Mouse (Mus musculus) heart, embryonic 14.5 days (tissue): ENCODE results near the gene Gtf2ird2. TPM values are rescaled to one million over a fixed set of nuclear protein-coding genes. Genes with fewer than 3 reads are reported as not detected.
A peak's percentile ranks its signal among the peaks of the same experiment; 100 is the strongest.

Experiments
- ATAC-seq: fragments of 200-750 bp; cut with Nextera tagmentation; 2 replicates; pipeline ENCODE4 v1.8.0; 2017; ENCODE audit warnings: low read depth, moderate TSS enrichment; ENCODE audit not compliant: insufficient number of reproducible peaks, insufficient read depth, low FRiP score
- H3K27ac ChIP-seq, 2 experiments: fragments of 200-500 bp in 1 of 2; fragments of 300-500 bp in 1 of 2; sonication (generic) in 1 of 2; replicated peaks in 1 of 2; 2 replicates each; pipeline ENCODE4 v1.5.1; 2012 to 2014; ENCODE audit warnings: low read depth in 2 of 2, low read length in 2 of 2, control low read depth in 1 of 2, mild to moderate bottlenecking in 1 of 2, mixed read lengths in 1 of 2; ENCODE audit not compliant: control insufficient read depth in 1 of 2, insufficient read depth in 1 of 2
- H3K27me3 ChIP-seq: fragments of 300-500 bp; sonication (generic); 2 replicates; pipeline ENCODE4 v1.6.1; 2014; ENCODE audit warnings: mild to moderate bottlenecking, low read length, control low read depth; ENCODE audit not compliant: control insufficient read depth, insufficient read depth
- H3K36me3 ChIP-seq: fragments of 300-500 bp; sonication (generic); 2 replicates; pipeline ENCODE4 v1.6.1; 2014; ENCODE audit warnings: mild to moderate bottlenecking, control low read depth, low read length, mixed read lengths; ENCODE audit not compliant: control insufficient read depth, insufficient read depth
- H3K4me1 ChIP-seq, 2 experiments: fragments of 200-500 bp in 1 of 2; fragments of 300-500 bp in 1 of 2; sonication (generic) in 1 of 2; 2 replicates each; pipeline ENCODE4 v1.6.1; 2012 to 2014; ENCODE audit warnings: low read length in 2 of 2, control low read depth in 1 of 2, mixed read lengths in 1 of 2; ENCODE audit not compliant: control insufficient read depth in 2 of 2, insufficient read depth in 2 of 2
- H3K4me2 ChIP-seq: fragments of 300-500 bp; sonication (generic); 2 replicates; pipeline ENCODE4 v1.6.1; 2014; ENCODE audit warnings: mild to moderate bottlenecking, low read length
- H3K4me3 ChIP-seq, 2 experiments: fragments of 200-500 bp in 1 of 2; fragments of 300-500 bp in 1 of 2; sonication (generic) in 1 of 2; 2 replicates each; pipeline ENCODE4 v1.5.1; 2012 to 2014; ENCODE audit warnings: low read length in 2 of 2, mild to moderate bottlenecking in 2 of 2, control low read depth in 1 of 2, low read depth in 1 of 2, moderate library complexity in 1 of 2; ENCODE audit not compliant: control insufficient read depth in 1 of 2, insufficient read depth in 1 of 2
- H3K9ac ChIP-seq: fragments of 300-500 bp; sonication (generic); 2 replicates; pipeline ENCODE4 v1.6.1; 2014; ENCODE audit warnings: mild to moderate bottlenecking, low read length
- H3K9me3 ChIP-seq: fragments of 300-500 bp; sonication (generic); 2 replicates; pipeline ENCODE4 v1.6.1; 2016; ENCODE audit warnings: low read length, control low read depth; ENCODE audit not compliant: control insufficient read depth
- WGBS: fragments of 180-500 bp; shearing (Covaris S2); extraction: QIAGEN DNeasy Blood & Tissue Kit; methylation state at CpG from one replicate; pipeline ENCODE4 v1.1.7; 2014; 5-methylcytosine and 5-hydroxymethylcytosine counted together
- polyA plus RNA-seq: library from polyadenylated mRNA; unstranded; fragments of >200 nt; fragmentation: Nextera tagmentation; extraction: Ambion mirVana; gene quantifications from 2 replicates; pipeline ENCODE4 v1.2.1, GENCODE M21; 2014

The Gtf2ird2 gene
- polyA plus RNA-seq, 1 experiment from 2014 or later, result 6.5 TPM

DNA sequence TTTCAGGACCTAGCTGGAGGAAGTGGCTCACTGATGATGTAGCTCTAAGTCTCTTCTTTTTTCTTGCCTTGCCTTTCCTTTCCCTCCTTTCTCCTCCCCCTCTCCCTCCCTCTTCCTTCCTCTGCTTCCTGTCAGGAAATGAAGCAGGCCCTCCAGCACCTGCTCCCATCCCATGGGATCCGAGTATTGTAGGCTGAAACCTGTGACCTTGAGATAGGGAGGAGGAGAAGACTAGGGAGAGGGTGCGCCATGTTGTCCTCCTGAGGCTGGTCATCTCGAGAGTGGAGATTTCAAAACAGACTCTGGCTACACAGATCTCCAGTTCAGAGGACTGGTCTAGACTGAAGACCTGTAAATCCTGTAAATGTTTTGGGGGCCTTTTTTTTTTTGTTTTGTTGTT lies 1.6 kb upstream of the Gtf2ird2 start:
- no peaks in the 10 kb centered on the region for H3K36me3 ChIP-seq
- no peak overlapping the region for H3K4me3 ChIP-seq
- H3K4me1 ChIP-seq, result peaks cover 10 to 11% of the 10 kb centered on the region in 2 experiments
- H3K4me2 ChIP-seq, result no peak overlapping the region
- 0 out of 4 replicates have a peak overlapping the region, but pooled peaks of 1 of the 2 experiments have one; percentile 28 for H3K27ac ChIP-seq
- ATAC-seq, result no peak
- WGBS, result 54% methylated on average over 3 of the region's 3 CpGs
- no peaks in the 10 kb centered on the region for H3K27me3 ChIP-seq
- no peaks in the 10 kb centered on the region for H3K9me3 ChIP-seq
- H3K9ac ChIP-seq, result no peak overlapping the region

DNA sequence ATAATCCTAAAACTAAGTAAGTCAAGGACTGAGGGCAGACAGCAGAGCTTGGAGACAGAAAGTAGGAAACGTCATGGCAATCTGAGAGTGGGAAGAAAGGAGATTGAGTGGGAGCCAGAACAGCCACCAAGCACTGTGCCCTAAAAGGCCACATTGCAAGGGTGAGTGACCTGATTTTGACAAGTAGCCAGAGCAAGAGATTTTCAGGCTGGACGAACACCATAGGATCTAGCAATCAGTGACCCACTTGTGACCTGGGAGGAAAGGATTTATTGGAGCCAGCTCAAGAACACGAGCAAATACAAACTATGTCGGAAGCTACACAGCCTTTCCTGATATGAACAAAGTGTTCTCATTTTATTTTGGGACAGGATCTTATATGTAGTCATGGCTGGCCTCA lies 1.1 kb upstream of the Gtf2ird2 start:
- Histone ChIP-seq H3K36me3 (no peaks in the 10 kb centered on the region), H3K9ac (peak overlapping the region; percentile 83; the same call in 1 of the 2 replicates), H3K27me3 (no peaks in the 10 kb centered on the region), H3K27ac (peak overlapping the region; percentile 21 to 90; a peak in 1 of 4 replicates), H3K4me2 (peak overlapping the region; percentile 83), H3K9me3 (no peaks in the 10 kb centered on the region), H3K4me1 (peaks cover 10 to 11% of the 10 kb centered on the region in 2 experiments), H3K4me3 (no peak overlapping the region)
- ATAC-seq, result no peak
- whole genome bisulfite sequencing, result 46% methylated on average over 4 of the region's 4 CpGs

DNA sequence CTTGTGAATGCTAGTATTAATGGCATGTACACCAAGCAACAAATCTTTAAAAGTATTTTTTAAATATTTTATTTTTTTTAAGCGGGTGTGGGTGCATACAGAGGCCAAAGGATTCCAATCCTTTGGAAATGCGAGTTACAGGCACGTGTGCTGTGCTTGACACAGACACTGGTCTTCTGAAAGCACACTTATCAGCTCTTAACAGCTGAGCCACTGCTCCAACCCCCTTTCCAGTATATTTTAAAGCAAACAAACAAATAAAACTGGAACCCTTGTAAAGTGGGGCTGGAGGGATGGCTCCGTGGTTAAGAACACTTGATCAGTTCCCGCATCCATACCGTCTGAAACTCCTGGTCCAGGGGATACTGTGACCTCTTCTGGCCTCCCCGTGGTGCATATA lies 657 bp upstream of the Gtf2ird2 start:
- no peaks in the 10 kb centered on the region for H3K36me3 ChIP-seq
- H3K4me3 ChIP-seq, result peak overlapping the region; percentile 66 to 83
- peak overlapping the region; percentile 87 to 90 for H3K27ac ChIP-seq
- H3K4me1 ChIP-seq, result peaks cover 10 to 11% of the 10 kb centered on the region in 2 experiments
- peak overlapping the region; percentile 83 for H3K4me2 ChIP-seq
- no peaks in the 10 kb centered on the region for H3K27me3 ChIP-seq
- H3K9me3 ChIP-seq, result no peaks in the 10 kb centered on the region
- peak overlapping the region; percentile 83; the same call in 1 of the 2 replicates for H3K9ac ChIP-seq
- ATAC-seq, result no peak
- 55% methylated on average over 7 of the region's 7 CpGs for WGBS

DNA sequence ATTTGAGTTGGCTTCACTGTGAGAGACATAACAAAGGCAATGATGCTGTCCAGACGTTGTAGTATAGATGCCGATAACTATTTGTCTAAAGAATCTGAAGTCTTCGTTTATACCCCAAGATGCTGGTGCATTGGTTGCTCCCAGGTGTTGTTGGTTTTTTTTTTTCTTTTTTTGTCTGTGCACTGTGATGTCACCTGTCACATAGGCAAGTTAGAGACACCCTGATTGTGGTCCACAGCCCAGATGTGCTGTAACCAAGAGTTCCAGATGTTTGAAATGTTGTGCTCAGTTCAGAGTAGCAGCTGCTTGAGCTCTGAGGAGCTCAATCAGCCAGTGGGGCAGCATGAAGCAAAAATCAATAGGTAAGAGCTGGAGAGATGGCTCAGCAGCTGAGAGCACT lies 2.2 kb downstream of the Gtf2ird2 start:
- H3K4me3 ChIP-seq, result no peak overlapping the region
- ATAC-seq, result no peak
- H3K27me3 ChIP-seq, result no peaks in the 10 kb centered on the region
- peaks cover 10 to 11% of the 10 kb centered on the region in 2 experiments for H3K4me1 ChIP-seq
- H3K36me3 ChIP-seq, result no peaks in the 10 kb centered on the region
- 81% methylated on average over 3 of the region's 3 CpGs for WGBS
- no peak overlapping the region for H3K9ac ChIP-seq
- no peak overlapping the region for H3K4me2 ChIP-seq
- H3K9me3 ChIP-seq, result no peaks in the 10 kb centered on the region
- H3K27ac ChIP-seq, result no peak overlapping the region

DNA sequence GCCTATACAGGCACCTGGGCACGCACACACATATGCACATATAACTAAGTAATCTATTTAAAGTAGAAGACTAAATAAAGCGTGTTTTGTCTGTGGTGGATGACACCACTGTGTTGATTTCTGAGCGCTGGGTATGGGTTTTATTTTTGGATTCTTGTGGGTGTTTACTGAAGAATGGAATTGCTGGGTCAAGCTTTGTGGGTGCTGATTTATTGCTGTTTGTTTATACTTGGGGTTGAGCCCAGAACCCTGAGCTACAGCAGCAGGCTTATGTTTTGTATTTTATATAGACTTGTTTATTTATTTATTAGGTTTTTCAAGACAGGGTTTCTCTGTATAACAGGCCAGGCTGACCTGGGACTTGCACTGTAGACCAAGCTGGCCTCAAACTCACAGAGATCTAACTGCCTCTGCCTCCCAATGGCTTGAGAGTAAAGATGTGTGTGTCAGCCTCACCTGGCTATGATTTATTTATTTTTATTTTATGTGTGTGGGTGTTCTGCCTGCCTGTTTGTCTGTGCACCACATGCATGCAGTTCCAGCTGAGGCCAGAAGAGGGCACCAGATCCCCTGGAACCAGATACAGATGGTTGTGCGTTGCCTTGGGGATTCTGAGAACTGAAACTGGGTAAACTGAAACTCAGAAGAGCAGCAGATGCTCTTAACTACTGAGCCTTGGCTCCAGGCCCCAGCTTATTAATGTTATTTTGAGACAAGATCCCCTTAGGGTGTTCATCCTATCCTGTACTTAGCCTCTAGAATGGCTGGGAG lies 3.3 kb downstream of the Gtf2ird2 start:
- H3K9me3 ChIP-seq, result no peaks in the 10 kb centered on the region
- H3K27me3 ChIP-seq, result no peaks in the 10 kb centered on the region
- H3K4me1 ChIP-seq, result peaks cover 10 to 11% of the 10 kb centered on the region in 2 experiments
- no peak overlapping the region for H3K27ac ChIP-seq
- no peaks in the 10 kb centered on the region for H3K36me3 ChIP-seq
- 75% methylated on average over 4 of the region's 4 CpGs for WGBS
- ATAC-seq, result no peak
- no peak overlapping the region for H3K4me3 ChIP-seq
- no peak overlapping the region for H3K9ac ChIP-seq
- no peak overlapping the region for H3K4me2 ChIP-seq

DNA sequence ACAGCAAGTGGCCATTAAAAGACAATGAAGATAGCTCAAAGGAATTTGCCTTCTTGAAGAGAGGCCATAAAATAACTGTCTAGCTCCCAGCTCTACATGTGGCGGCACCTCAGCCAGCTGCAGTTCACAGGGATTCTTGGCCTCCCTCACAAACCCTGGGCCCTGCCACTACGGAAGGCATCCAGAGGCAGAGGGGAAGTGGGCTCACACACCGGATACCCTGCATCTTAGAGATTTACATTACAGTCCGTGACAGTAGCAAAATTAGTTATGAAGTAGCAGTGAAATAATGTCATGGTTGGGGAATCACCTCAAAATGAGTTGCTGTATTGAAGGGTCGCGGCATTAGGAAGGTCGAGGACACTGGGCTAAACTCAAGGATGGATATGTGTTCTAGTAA lies 4.8 kb downstream of the Gtf2ird2 start:
- Histone ChIP-seq H3K27ac (no peak overlapping the region), H3K9ac (no peak overlapping the region), H3K4me2 (no peak overlapping the region), H3K36me3 (peaks cover 8% of the 10 kb centered on the region; the same call in 1 of the 2 replicates), H3K4me1 (peaks cover under 1 to 1% of the 10 kb centered on the region in 2 experiments), H3K4me3 (no peak overlapping the region), H3K9me3 (no peaks in the 10 kb centered on the region), H3K27me3 (no peaks in the 10 kb centered on the region)
- WGBS, result 86% methylated on average over 7 of the region's 7 CpGs
- ATAC-seq, result no peak

DNA sequence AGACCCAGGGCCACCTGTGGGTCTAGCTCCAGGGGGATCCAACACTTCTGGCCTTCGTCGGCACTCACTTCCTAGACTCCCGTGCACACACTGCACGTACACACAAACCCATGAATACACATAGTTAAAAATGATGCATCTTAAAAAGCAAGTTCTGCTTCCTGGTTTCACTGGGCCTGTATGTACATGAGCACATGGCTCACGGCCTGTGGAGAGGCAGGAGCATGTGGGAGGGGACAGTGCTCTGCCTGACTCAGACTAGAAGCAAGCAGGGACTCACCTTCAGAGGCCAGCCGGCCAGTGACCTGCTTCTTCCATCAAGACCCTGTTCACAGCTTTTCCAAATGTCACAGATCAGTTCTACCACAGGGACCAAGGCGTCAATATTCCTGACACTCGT lies 9.8 kb downstream of the Gtf2ird2 start:
- Histone ChIP-seq H3K27ac (no peak overlapping the region), H3K4me3 (no peak overlapping the region), H3K4me2 (no peak overlapping the region), H3K9me3 (no peaks in the 10 kb centered on the region), H3K9ac (no peak overlapping the region), H3K36me3 (peaks cover 41% of the 10 kb centered on the region), H3K4me1 (no peaks in the 10 kb centered on the region), H3K27me3 (no peaks in the 10 kb centered on the region)
- WGBS, result 82% methylated on average over 8 of the region's 8 CpGs
- ATAC-seq, result no peak
